Mouse (Mus musculus): ENCODE measurements around the gene Yju2.
A peak's percentile ranks its signal among the peaks of the same experiment; 100 is the strongest.
"Not testable (repeated sequence)": the region's sequence is repeated elsewhere in the genome, so short reads cannot be mapped to it uniquely, and the experiment has no call there.

Gene Yju2

DNA sequence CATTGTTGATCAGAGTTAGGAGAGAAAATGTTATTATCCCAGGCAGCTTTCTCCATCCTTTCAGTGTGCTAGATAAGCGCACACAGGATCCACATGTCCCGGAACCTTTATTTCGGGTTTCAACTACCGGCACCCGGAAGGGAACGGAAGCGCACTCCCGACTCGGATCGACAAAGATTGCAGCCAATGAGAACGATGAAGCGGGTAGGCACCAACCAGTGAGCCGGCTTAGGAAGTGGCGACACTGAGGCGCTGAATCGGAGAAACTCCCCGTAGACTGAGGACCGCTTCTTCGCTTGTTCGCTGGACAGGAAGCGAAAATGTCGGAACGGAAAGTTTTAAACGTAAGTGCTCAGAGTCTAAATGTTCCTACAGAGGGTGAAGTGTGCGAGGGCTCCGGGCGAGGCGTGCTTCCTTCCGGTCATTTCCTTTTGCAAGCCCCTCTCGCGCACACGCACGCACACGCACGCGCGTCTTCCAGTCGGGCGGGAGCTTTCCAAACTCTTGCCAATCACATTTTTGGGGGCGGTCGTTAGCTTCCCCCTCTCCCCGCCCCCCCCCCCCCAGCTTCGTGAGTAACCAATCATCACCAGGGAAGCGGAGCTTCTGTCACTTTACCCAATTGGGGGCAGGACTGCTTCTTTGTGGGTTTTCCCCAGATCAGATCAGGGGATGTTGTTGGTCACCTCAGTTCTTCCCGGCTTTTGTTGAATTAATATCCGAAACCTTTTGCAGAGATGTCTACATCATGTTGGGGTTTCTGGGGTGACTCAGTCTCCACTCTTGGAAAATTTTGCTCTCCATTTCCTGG lies at the start of gene Yju2:
Gene Yju2 (plus strand): TSS at position 182 of the 811 bp plus-strand sequence.
- peak; percentile 96 for DNase-seq

GRCm38 (mm10) chr17:55931553-55932502 lies 27.1 kb upstream of the Yju2 start:
- DNase-seq, result peak; percentile 73

- DNase-seq, result no peak
Measured at GRCm38 (mm10) chr17:55932635-55933034, 26.3 kb upstream of the Yju2 start.

- no peak for DNase-seq
Measured at GRCm38 (mm10) chr17:55933191-55933590, 25.7 kb upstream of the Yju2 start.

GRCm38 (mm10) chr17:55944387-55944865 lies 14.5 kb upstream of the Yju2 start:
- DNase-seq, result not testable (repeated sequence)

DNA sequence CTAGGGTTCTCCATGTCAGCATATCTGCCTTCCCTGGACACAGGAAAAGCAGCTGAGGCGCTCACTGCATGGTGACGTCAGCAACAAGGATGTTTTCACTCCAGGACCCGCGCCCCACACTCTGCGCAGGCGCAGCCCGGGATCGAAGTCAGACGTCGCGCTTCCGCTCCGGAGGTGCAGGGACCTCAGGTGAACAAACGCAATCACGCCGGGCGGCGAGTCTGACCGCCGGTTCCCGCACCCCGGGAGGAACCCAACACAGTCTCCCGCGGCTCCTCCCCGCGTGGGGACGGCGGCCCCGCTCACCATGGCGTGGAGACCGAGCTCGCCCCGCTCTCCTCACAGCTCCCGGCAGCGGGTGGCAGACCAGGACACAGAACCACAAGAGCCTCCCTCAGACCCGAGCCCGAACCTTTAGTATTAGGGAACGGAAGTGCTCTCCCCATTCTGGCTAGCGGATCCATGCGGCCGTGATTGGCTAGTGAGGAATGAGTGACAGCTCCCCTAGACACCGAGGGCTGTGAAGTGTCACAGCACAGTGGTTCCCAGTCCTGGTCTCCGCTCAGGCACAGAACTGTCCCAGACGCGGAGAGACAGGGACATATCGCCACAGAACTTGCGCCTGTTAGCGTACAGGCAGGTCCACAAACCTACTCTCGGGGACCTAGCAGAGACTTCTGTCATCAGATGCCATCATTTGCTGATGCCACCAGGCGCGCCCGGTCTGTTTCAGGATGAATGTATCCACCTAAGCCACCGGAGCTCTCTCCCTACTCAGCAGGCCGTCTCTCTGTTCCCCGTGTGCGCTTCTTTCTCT lies 13.8 kb upstream of the Yju2 start:
- peak; percentile 97 for DNase-seq

DNA sequence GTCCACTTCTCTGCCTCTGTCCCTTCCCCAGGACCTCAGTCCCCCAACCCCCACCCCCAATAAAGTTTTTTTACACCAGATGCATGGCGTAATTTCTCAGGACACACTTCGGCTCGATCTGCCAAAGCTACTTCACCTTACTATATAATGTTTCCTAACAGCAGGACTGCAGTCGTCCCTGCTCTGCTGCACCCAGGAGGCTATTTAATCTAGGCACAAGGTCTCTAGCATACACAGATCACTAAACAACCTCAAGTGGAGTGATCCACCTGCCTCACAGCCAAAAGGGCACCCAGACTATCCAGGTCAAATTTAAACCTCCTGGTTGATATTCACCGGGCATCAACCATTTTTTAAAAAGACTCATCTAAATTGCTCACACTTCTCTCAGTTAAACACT lies 13.2 kb upstream of the Yju2 start:
- no peak for DNase-seq

DNA sequence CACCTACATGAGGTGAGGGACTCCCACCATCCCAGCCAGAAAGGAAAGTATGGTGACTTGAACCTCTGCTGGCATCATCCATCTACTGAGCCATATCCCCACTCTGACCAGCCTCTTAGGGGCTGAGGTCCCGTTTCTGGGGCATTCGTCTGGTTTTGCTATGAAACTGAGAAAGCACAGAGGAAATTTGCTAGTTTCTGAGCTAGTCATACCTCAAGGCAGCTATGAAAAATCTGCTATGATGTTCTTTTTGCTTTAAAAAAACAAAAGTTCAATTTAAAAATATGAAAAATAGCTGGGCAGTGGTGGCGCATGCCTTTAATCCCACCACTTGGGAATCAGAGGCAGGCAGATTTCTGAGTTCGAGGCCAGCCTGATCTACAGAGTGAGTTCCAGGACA lies 10.3 kb upstream of the Yju2 start:
- DNase-seq, result no peak

- no peak for DNase-seq
Measured at GRCm38 (mm10) chr17:55949400-55949799, 9.5 kb upstream of the Yju2 start, which contains the start of gene Zfp119b. TSS of gene Zfp119b (minus strand) at chr17:55949500.

DNA sequence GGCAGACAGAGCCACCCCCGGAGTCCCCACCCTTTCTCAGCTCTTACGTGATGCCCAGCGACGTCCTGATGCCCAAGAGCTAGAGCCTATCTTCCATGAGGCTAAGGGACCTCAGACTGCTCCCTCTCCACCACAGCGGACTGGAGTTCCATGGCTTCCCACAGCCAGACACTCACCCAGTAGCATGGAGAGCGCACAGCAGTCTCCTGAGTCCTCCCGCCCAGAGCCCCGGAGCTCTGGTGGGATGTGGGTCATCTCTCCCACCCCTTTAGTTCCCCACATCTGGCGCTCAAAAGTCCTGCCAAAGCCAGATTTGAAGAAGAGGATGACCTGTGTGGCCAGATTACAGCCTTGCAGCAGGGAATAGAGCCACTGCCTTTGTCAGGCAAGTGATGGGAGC lies 8.3 kb upstream of the Yju2 start:
- no peak for DNase-seq

- DNase-seq, result no peak
Measured at GRCm38 (mm10) chr17:55952041-55952440, 6.9 kb upstream of the Yju2 start.

DNA sequence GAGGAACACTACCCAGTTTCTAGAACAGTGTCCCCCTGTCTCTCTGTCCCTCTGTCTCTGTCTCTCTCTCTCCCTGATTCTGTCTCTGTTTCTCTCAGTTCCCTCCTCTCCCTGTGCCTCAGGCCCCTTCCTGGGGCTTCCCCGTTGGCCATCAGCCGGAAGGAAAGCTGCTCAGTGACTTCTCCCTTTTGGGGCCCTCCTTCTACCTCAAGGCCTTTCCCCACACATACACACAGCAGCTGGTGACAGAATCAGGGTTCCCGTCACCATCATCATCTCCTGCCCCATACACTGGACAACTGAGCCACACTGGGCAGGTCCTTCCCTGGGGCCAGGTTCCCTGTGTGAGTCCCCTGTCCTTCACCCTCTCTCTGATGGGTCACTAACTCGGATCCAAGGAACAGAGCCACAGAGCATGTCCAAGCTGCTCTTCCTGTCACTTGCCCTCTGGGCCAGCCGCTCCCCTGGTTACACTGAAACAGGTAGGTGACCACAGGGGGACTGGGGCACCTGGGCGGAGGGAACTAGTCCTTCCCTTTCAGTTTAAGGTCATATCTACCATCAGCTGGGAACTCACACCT lies 6.4 kb upstream of the Yju2 start, which contains the start of gene Ebi3:
Gene Ebi3 (plus strand): TSS at position 194 of the 581 bp plus-strand sequence.
- DNase-seq, result no peak

DNA sequence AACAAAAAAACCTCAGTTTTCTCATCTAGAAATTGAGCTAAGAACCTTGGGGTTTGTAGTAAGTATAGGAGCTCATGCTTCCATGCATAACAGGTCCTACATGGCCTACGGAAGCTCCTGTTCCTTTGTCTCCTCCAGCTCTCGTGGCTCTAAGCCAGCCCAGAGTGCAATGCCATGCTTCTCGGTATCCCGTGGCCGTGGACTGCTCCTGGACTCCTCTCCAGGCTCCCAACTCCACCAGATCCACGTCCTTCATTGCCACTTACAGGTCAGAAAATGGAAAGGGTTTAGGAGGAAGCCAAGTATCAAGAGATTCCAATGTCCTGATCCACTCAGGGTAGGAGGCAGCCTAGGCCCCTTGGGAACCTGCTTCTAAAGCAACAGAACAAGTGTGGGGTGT lies 5.1 kb upstream of the Yju2 start:
- DNase-seq, result no peak

DNA sequence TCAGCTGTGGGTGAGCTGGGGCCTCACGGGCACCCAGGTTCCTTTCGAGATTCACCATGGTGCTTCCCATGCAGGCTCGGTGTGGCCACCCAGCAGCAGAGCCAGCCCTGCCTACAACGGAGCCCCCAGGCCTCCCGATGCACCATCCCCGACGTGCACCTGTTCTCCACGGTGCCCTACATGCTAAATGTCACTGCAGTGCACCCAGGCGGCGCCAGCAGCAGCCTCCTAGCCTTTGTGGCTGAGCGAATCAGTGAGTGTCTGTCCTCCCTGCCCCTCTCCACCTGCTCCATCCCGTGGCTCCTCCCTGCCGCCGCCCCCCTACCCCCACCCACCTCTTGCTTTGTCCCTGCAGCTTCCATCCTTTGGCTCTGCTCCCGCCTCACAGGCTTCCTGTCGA lies 4.7 kb upstream of the Yju2 start:
- no peak for DNase-seq

GRCm38 (mm10) chr17:55956129-55956528 lies 2.8 kb upstream of the Yju2 start:
- DNase-seq, result peak; percentile 82

- no peak for DNase-seq
Measured at GRCm38 (mm10) chr17:55956591-55956990, 2.3 kb upstream of the Yju2 start.

DNA sequence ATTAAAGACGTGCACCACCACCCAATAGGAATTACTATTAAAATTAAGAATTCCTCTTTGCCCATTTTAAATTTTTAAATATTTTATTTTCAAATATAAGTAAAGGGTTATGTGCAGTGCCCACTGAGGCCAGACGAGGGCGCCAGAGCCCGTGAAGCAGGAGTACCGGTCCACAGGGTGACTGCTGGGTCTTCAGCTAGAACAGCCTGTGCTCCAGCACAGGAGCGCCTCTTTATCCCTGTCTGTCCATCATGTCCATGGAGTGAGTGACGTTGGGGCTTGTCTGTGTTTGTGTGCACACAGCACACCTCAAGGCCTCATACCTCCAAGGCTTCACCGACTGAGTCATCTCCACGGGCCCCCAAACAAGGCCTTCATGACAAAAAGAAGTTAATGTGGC lies 1.7 kb upstream of the Yju2 start:
- DNase-seq, result peak; percentile 75

- no peak for DNase-seq
Measured at GRCm38 (mm10) chr17:55957726-55958583, 944 bp upstream of the Yju2 start.

GRCm38 (mm10) chr17:55958584-55958886 lies 364 bp upstream of the Yju2 start:
- no peak for DNase-seq

GRCm38 (mm10) chr17:55959946-55960740 lies 1.2 kb downstream of the Yju2 start:
- DNase-seq, result no peak

- DNase-seq, result no peak
Measured at GRCm38 (mm10) chr17:55960791-55961190, 1.9 kb downstream of the Yju2 start.

Data from kidney, adult 9 months (tissue).